Comparison of ENCODE assay signal across 22 mouse cellular contexts in the genomic region with DNA sequence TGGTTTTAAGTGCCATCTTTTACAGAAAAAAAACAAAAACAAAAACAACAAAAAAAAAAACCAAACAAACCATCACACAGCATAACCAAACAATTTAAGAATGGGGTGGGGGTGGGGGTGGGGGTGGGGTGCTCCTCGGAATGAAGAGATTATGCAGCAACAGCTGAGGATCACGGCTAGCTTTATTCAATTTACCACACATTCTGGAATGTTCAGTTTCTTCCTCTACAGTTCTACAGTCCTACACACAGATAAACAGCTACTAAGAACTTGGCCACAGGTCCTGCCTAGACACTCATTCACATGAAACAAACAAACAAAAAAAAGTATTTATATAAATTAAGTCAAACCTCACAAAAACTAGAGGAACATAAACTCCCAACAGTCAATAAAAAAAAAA. TPM values are rescaled to one million over a fixed set of nuclear protein-coding genes. Genes with fewer than 3 reads are reported as not detected.
DNase-seq lines count a peak whose midpoint lies in the region; ATAC-seq lines count a peak whose summit lies in the region.
"Had no signal": no experiment of that assay in that cellular context is flagged by ENCODE, and none has a peak within 500 bp of the region (broad histone marks: within the 10 kb centered on the region; RNA-seq: fewer than 3 reads in every experiment).

No protein-coding gene starts in this region.

- H3K9me3 ChIP-seq in forebrain, embryonic 16.5 days (ENCODE audit: control insufficient read depth, low read length): no peaks in the 10 kb centered on the region
- no peaks in the 10 kb centered on the region for H3K9me3 ChIP-seq in forebrain, embryonic 13.5 days (replicated peaks)
- no peaks in the 10 kb centered on the region for H3K9me3 ChIP-seq in neural tube, embryonic 11.5 days (ENCODE audit: control insufficient read depth, low read length)
- no peaks in the 10 kb centered on the region for H3K9me3 ChIP-seq in neural tube, embryonic 15.5 days (replicated peaks)
- no peaks in the 10 kb centered on the region for H3K9me3 ChIP-seq in hindbrain, embryonic 16.5 days (ENCODE audit: control insufficient read depth, low read length)
- H3K9me3 ChIP-seq in neural tube, embryonic 13.5 days: no peaks in the 10 kb centered on the region
- H3K9me3 ChIP-seq: limb, embryonic 15.5 days; liver, embryonic 15.5 days had no signal

- no peaks in the 10 kb centered on the region for H3K36me3 ChIP-seq in forebrain, embryonic 16.5 days (ENCODE audit: control insufficient read depth, insufficient read depth)
- peaks cover 15% of the 10 kb centered on the region for H3K36me3 ChIP-seq in forebrain, embryonic 13.5 days (ENCODE audit: poor library complexity, severe bottlenecking)
- no peaks in the 10 kb centered on the region; the same call in 1 of the 2 replicates for H3K36me3 ChIP-seq in neural tube, embryonic 11.5 days (ENCODE audit: control insufficient read depth, insufficient read depth, low read length)
- H3K36me3 ChIP-seq in neural tube, embryonic 15.5 days: no peaks in the 10 kb centered on the region
- no peaks in the 10 kb centered on the region for H3K36me3 ChIP-seq in hindbrain, embryonic 16.5 days (ENCODE audit: control insufficient read depth, insufficient read depth, low read length)
- H3K36me3 ChIP-seq in neural tube, embryonic 13.5 days: no peaks in the 10 kb centered on the region
- H3K36me3 ChIP-seq: limb, embryonic 15.5 days; liver, embryonic 15.5 days had no signal

- no peak for DNase-seq in neural tube, embryonic 11.5 days (ENCODE audit: low spot score)
- DNase-seq in adrenal gland, adult 2 months: no peak
- DNase-seq: adrenal gland, postnatal 25 days; cerebellum, adult 9-10 months; gastrocnemius, postnatal 10 days; kidney, adult 2 months; left cerebral cortex, postnatal 4 days; lung, postnatal 4 days; retina, postnatal 1 day; thymus, postnatal 25 days had no signal

- H3K27ac ChIP-seq in forebrain, embryonic 16.5 days (ENCODE audit: low read length): no peak overlapping the region
- no peak overlapping the region for H3K27ac ChIP-seq in forebrain, embryonic 13.5 days
- H3K27ac ChIP-seq in neural tube, embryonic 11.5 days (ENCODE audit: low read depth, low read length): no peak overlapping the region
- no peak overlapping the region for H3K27ac ChIP-seq in neural tube, embryonic 15.5 days (replicated peaks)
- no peak overlapping the region for H3K27ac ChIP-seq in hindbrain, embryonic 16.5 days (ENCODE audit: low read depth, low read length)
- no peak overlapping the region for H3K27ac ChIP-seq in neural tube, embryonic 13.5 days (replicated peaks)
- H3K27ac ChIP-seq: kidney, postnatal 0 days; left cerebral cortex, adult 2 months; limb, embryonic 15.5 days; liver, embryonic 15.5 days had no signal

- no peak overlapping the region for H3K4me3 ChIP-seq in forebrain, embryonic 16.5 days (replicated peaks; ENCODE audit: low read length)
- H3K4me3 ChIP-seq in forebrain, embryonic 13.5 days: no peak overlapping the region
- H3K4me3 ChIP-seq in neural tube, embryonic 11.5 days (ENCODE audit: low read depth, low read length): no peak overlapping the region
- H3K4me3 ChIP-seq in neural tube, embryonic 15.5 days (replicated peaks): no peak overlapping the region
- H3K4me3 ChIP-seq in hindbrain, embryonic 16.5 days (ENCODE audit: low read length): no peak overlapping the region
- H3K4me3 ChIP-seq in neural tube, embryonic 13.5 days: 0 out of 2 replicates have a peak overlapping the region, but pooled peaks have one; percentile 13
- H3K4me3 ChIP-seq: left cerebral cortex, adult 2 months; limb, embryonic 15.5 days; liver, embryonic 15.5 days; myocyte had no signal

- H3K9ac ChIP-seq in forebrain, embryonic 16.5 days (replicated peaks; ENCODE audit: low read depth, low read length): no peak overlapping the region
- no peak overlapping the region for H3K9ac ChIP-seq in forebrain, embryonic 13.5 days
- no peak overlapping the region for H3K9ac ChIP-seq in neural tube, embryonic 11.5 days (ENCODE audit: low read length)
- H3K9ac ChIP-seq in neural tube, embryonic 15.5 days (replicated peaks): no peak overlapping the region
- no peak overlapping the region for H3K9ac ChIP-seq in hindbrain, embryonic 16.5 days (ENCODE audit: low read depth, low read length)
- H3K9ac ChIP-seq in neural tube, embryonic 13.5 days: no peak overlapping the region
- H3K9ac ChIP-seq: limb, embryonic 15.5 days; liver, embryonic 15.5 days had no signal

- 0 out of 2 replicates have a peak overlapping the region, but pooled peaks have one; percentile 12 for H3K4me2 ChIP-seq in forebrain, embryonic 16.5 days (ENCODE audit: low read length)
- H3K4me2 ChIP-seq in forebrain, embryonic 13.5 days: no peak overlapping the region
- H3K4me2 ChIP-seq in neural tube, embryonic 11.5 days (ENCODE audit: low read depth): peak overlapping the region; percentile 28; the same call in 1 of the 2 replicates
- H3K4me2 ChIP-seq in neural tube, embryonic 15.5 days: no peak overlapping the region
- 0 out of 2 replicates have a peak overlapping the region, but pooled peaks have one; percentile 9 for H3K4me2 ChIP-seq in hindbrain, embryonic 16.5 days (ENCODE audit: low read length)
- H3K4me2 ChIP-seq in neural tube, embryonic 13.5 days: peak overlapping the region; percentile 85
- H3K4me2 ChIP-seq: limb, embryonic 15.5 days had no signal

- WGBS in forebrain, embryonic 16.5 days: 43% methylated on average over 2 of the region's 2 CpGs
- WGBS in forebrain, embryonic 13.5 days: 52% methylated on average over 2 of the region's 2 CpGs
- 45% methylated on average over 2 of the region's 2 CpGs for WGBS in neural tube, embryonic 11.5 days
- WGBS in neural tube, embryonic 15.5 days: 28% methylated on average over 2 of the region's 2 CpGs
- WGBS in hindbrain, embryonic 16.5 days: 20% methylated on average over 2 of the region's 2 CpGs
- WGBS in neural tube, embryonic 13.5 days: 17% methylated on average over 2 of the region's 2 CpGs

- no peak for ATAC-seq in forebrain, embryonic 16.5 days
- no peak for ATAC-seq in forebrain, embryonic 13.5 days
- no peak for ATAC-seq in neural tube, embryonic 11.5 days (ENCODE audit: insufficient read depth, low FRiP score, low TSS enrichment)
- no peak for ATAC-seq in neural tube, embryonic 15.5 days (ENCODE audit: low FRiP score)
- no peak for ATAC-seq in hindbrain, embryonic 16.5 days
- no peak for ATAC-seq in neural tube, embryonic 13.5 days (ENCODE audit: low read depth)
- no peak for ATAC-seq in frontal cortex, adult (ENCODE audit: low TSS enrichment)
- ATAC-seq: inflammation-experienced regulatory T-cells, adult 6 months had no signal

- H3K4me1 ChIP-seq in forebrain, embryonic 16.5 days (replicated peaks; ENCODE audit: control insufficient read depth, insufficient read depth, low read length): peaks cover 32% of the 10 kb centered on the region
- peaks cover 64% of the 10 kb centered on the region for H3K4me1 ChIP-seq in forebrain, embryonic 13.5 days
- peaks cover 16% of the 10 kb centered on the region for H3K4me1 ChIP-seq in neural tube, embryonic 11.5 days (ENCODE audit: control insufficient read depth, insufficient read depth, low read length)
- H3K4me1 ChIP-seq in neural tube, embryonic 15.5 days: peaks cover 32% of the 10 kb centered on the region
- H3K4me1 ChIP-seq in hindbrain, embryonic 16.5 days (ENCODE audit: control insufficient read depth, insufficient read depth, low read depth, low read length): peaks cover 13% of the 10 kb centered on the region
- peaks cover 69% of the 10 kb centered on the region for H3K4me1 ChIP-seq in neural tube, embryonic 13.5 days (replicated peaks)

- H3K27me3 ChIP-seq in forebrain, embryonic 16.5 days (replicated peaks; ENCODE audit: control insufficient read depth, insufficient read depth, low read length): no peaks in the 10 kb centered on the region
- 0 out of 2 replicates have a peak, but pooled peaks cover 6% of the 10 kb centered on the region for H3K27me3 ChIP-seq in forebrain, embryonic 13.5 days
- H3K27me3 ChIP-seq in neural tube, embryonic 11.5 days (ENCODE audit: control insufficient read depth, insufficient read depth, low read length): no peaks in the 10 kb centered on the region
- H3K27me3 ChIP-seq in neural tube, embryonic 15.5 days (replicated peaks): no peaks in the 10 kb centered on the region
- no peaks in the 10 kb centered on the region for H3K27me3 ChIP-seq in hindbrain, embryonic 16.5 days (replicated peaks; ENCODE audit: control insufficient read depth, insufficient read depth, low read length)
- H3K27me3 ChIP-seq in neural tube, embryonic 13.5 days: peaks cover 3% of the 10 kb centered on the region; the same call in 1 of the 2 replicates

RNA-seq across cellular contexts. Expression of gene Cxcr4, which starts 3.8 kb away (rescaled TPM):
- 11.3 and 14.4 TPM in 2 replicates for polyA plus RNA-seq in forebrain, embryonic 16.5 days (2015; fragmentation: Nextera tagmentation; extraction: Ambion mirVana)
- 5.8 and 9.1 TPM in 2 replicates for polyA plus RNA-seq in forebrain, embryonic 13.5 days (2015; fragmentation: Nextera tagmentation; extraction: Ambion mirVana)
- 15.5 TPM in 2 replicates for polyA plus RNA-seq in neural tube, embryonic 11.5 days (2014; fragmentation: Nextera tagmentation; extraction: Ambion mirVana)
- polyA plus RNA-seq in neural tube, embryonic 15.5 days (2015; fragmentation: Nextera tagmentation; extraction: Ambion mirVana): 4.2 and 5.5 TPM in 2 replicates
- 5.9 and 8.2 TPM in 2 replicates for polyA plus RNA-seq in hindbrain, embryonic 16.5 days (2015; fragmentation: Nextera tagmentation; extraction: Ambion mirVana)
- polyA plus RNA-seq in neural tube, embryonic 13.5 days (2015; fragmentation: Nextera tagmentation; extraction: Ambion mirVana): 8.5 and 8.7 TPM in 2 replicates
- total RNA-seq in adrenal gland, adult 2 months (2021): 10 to 100 TPM; 18.4 to 36.7 TPM
- 41.9 and 88.3 TPM in 2 replicates for polyA plus RNA-seq in adrenal gland, adult 2 months (2012; rRNA removed)

Comparison
In these comparisons a context has a peak if more than half of its experiments do, and no peak if none do; other contexts are left out.
1. H3K4me2 ChIP-seq: peak in forebrain, embryonic 16.5 days (single experiment), neural tube, embryonic 11.5 days (single experiment), hindbrain, embryonic 16.5 days (single experiment) and neural tube, embryonic 13.5 days (single experiment); none in forebrain, embryonic 13.5 days (single experiment) and neural tube, embryonic 15.5 days (single experiment).